Mouse (Mus musculus) bone marrow, adult 2 months (tissue): Measurements from ENCODE around the gene Bcl6.

Experiments
- CTCF ChIP-seq: fragments of 200-500 bp; IDR thresholded peaks from 2 replicates; pipeline ENCODE4 v1.5.1; 2011; ENCODE audit warnings: low read length, control low read depth; ENCODE audit not compliant: control insufficient read depth, insufficient read depth
- POLR2A ChIP-seq: fragments of 200-500 bp; IDR thresholded peaks from 2 replicates; pipeline ENCODE4 v1.6.1; 2011; ENCODE audit warnings: low read depth, mild to moderate bottlenecking, control low read depth, low read length, borderline replicate concordance; ENCODE audit not compliant: control insufficient read depth

- no peak for TF ChIP-seq CTCF
- TF ChIP-seq POLR2A, result no peak
Measured at GRCm38 (mm10) chr16:24014378-24014777, 25.7 kb upstream of the Bcl6 start.
